Mouse (Mus musculus): ENCODE data around the gene Ltbp3. TPM values are rescaled to one million over a fixed set of nuclear protein-coding genes. Genes with fewer than 3 reads are reported as not detected.
A peak's percentile ranks its signal among the peaks of the same experiment; 100 is the strongest.

Ltbp3 gene
- polyA plus RNA-seq, 1 experiment from 2014 or later: 1.4 TPM

DNA sequence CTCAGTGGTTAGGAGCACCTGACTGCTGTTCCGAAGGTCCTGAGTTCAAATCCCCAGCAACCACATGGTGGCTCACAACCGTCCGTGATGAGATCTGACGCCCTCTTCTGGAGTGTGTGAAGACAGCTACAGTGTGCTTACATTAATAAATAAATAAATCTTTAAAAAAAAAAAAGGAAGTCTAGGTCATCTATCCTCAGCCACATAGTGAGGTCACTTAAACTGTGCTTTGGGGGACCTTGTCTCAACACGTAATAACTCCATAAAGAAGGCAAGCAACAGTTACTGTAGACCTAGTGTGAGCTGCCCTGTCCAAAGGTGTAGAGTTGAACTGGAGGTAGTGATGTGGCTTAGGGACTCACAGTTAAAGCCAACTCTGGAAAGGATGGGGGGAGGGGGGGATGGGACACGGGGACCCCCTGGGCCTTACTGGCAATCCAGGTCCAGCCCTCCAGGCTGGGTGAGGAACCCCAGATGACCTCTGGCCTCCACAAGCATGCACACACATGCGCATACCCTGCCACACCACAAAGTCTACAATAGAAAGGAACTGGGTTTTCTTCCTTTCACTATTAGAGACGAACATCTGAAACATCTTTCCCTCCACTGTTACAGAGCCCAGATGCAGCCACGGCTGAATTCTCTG is 36.8 kb downstream of the Ltbp3 start:
- no peak for TF ChIP-seq CTCF (IDR thresholded peaks at IDR 0.05; ENCODE audit: low read depth)
- TF ChIP-seq EP300 (IDR thresholded peaks at IDR 0.05; ENCODE audit: low read depth): no peak
- Histone ChIP-seq H3K4me1 (ENCODE audit: insufficient read depth) (no peaks in the 10 kb centered on the region), H3K4me3 (ENCODE audit: low read depth, low read length) (no peak overlapping the region), H3K36me3 (replicated peaks; ENCODE audit: insufficient read depth, low read length) (no peaks in the 10 kb centered on the region), H3K27ac (ENCODE audit: low read depth) (no peak overlapping the region), H3K9ac (replicated peaks) (no peak overlapping the region), H3K4me2 (ENCODE audit: low read depth, low read length) (no peak overlapping the region), H3K9me3 (ENCODE audit: low read length) (no peaks in the 10 kb centered on the region), H3K27me3 (ENCODE audit: insufficient read depth, low read length) (no peaks in the 10 kb centered on the region)
- DNase-seq: no peak
- 61% methylated on average over 9 of the region's 9 CpGs for WGBS (ENCODE audit: insufficient replicate concordance)
- no peak for ATAC-seq

DNA sequence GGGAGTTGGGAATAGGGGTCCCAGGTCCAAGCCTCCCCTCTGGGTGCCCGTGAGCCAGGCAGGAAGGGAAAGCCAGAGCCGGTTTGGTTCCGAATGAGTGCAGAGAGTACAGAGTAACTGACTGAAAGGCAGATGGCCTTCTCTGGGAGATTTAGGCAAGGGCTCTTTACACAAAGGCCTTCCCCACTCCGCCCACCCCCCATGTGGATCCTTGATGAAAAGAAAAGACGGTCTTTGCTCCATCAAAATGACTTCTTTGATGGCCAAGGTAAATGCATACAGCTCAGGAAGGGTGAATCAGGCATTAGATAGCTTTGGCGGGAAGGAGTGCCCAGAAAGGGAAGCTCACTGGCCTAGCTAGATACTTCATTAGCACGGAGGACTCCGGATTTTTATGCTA is 37.6 kb downstream of the Ltbp3 start:
- no peak overlapping the region for H3K9ac ChIP-seq (replicated peaks)
- DNase-seq: no peak
- H3K27ac ChIP-seq (ENCODE audit: low read depth): no peak overlapping the region
- H3K9me3 ChIP-seq (ENCODE audit: low read length): no peaks in the 10 kb centered on the region
- no peaks in the 10 kb centered on the region for H3K4me1 ChIP-seq (ENCODE audit: insufficient read depth)
- H3K4me2 ChIP-seq (ENCODE audit: low read depth, low read length): no peak overlapping the region
- H3K27me3 ChIP-seq (ENCODE audit: insufficient read depth, low read length): no peaks in the 10 kb centered on the region
- TF ChIP-seq CTCF (IDR thresholded peaks at IDR 0.05; ENCODE audit: low read depth) (no peak), EP300 (IDR thresholded peaks at IDR 0.05; ENCODE audit: low read depth) (no peak)
- 76% methylated on average over 8 of the region's 8 CpGs for WGBS (ENCODE audit: insufficient replicate concordance)
- ATAC-seq: no peak
- H3K4me3 ChIP-seq (ENCODE audit: low read depth, low read length): no peak overlapping the region
- no peaks in the 10 kb centered on the region for H3K36me3 ChIP-seq (replicated peaks; ENCODE audit: insufficient read depth, low read length)

DNA sequence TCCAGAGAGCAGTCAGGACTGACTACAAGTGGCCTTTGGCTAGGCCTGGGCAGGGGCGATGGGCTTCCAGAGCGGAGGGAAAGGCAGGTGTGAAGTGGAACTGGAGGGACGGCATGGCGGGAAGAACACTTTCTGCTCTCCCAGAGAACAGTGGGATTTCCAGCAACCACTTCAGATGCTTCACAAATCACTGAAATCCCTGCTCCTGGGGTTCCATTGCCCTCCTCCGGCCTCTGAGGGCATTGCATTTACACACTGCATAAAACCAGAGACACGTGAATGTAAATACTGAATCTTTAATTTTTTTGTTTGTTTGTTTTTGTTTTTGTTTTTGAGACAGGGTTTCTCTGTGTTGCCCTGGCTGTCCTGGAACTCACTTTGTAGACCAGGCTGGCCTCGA is 39.5 kb downstream of the Ltbp3 start:
- TF ChIP-seq CTCF (IDR thresholded peaks at IDR 0.05; ENCODE audit: low read depth) (peak; percentile 62), EP300 (IDR thresholded peaks at IDR 0.05; ENCODE audit: low read depth) (no peak)
- Histone ChIP-seq H3K4me3 (ENCODE audit: low read depth, low read length) (no peak overlapping the region), H3K4me1 (ENCODE audit: insufficient read depth) (no peaks in the 10 kb centered on the region), H3K9me3 (ENCODE audit: low read length) (no peaks in the 10 kb centered on the region), H3K9ac (replicated peaks) (no peak overlapping the region), H3K27me3 (ENCODE audit: insufficient read depth, low read length) (no peaks in the 10 kb centered on the region), H3K27ac (ENCODE audit: low read depth) (no peak overlapping the region), H3K4me2 (ENCODE audit: low read depth, low read length) (no peak overlapping the region), H3K36me3 (replicated peaks; ENCODE audit: insufficient read depth, low read length) (no peaks in the 10 kb centered on the region)
- no peak for DNase-seq
- ATAC-seq: no peak
- WGBS (ENCODE audit: insufficient replicate concordance): 72% methylated on average over 7 of the region's 7 CpGs

DNA sequence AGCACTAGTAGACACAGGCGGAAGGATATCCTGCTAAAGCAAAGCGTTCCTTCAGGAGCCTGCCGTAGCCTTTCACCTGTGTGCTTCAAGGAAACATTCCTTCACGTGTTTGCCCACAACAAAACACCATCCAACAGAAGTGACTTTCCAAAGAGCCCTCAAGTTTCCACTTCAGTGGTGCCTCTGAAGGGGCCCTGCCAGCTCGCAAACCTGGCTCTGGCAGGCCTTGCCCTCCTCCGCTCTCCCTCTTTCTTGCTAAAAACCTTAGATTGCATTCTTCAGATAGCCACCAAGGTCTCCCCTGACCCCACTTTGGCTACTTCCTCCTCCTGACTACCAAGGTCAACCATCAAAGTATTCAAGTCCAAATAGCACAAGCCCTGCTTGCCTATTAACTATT is 40.8 kb downstream of the Ltbp3 start:
- Histone ChIP-seq H3K9ac (replicated peaks) (no peak overlapping the region), H3K4me1 (ENCODE audit: insufficient read depth) (no peaks in the 10 kb centered on the region), H3K4me2 (ENCODE audit: low read depth, low read length) (no peak overlapping the region), H3K36me3 (replicated peaks; ENCODE audit: insufficient read depth, low read length) (no peaks in the 10 kb centered on the region), H3K9me3 (ENCODE audit: low read length) (no peaks in the 10 kb centered on the region), H3K4me3 (ENCODE audit: low read depth, low read length) (no peak overlapping the region), H3K27me3 (ENCODE audit: insufficient read depth, low read length) (no peaks in the 10 kb centered on the region), H3K27ac (ENCODE audit: low read depth) (no peak overlapping the region)
- WGBS (ENCODE audit: insufficient replicate concordance): 87% methylated on average over 6 of the region's 6 CpGs
- DNase-seq: no peak
- ATAC-seq: no peak
- no peak for TF ChIP-seq EP300 (IDR thresholded peaks at IDR 0.05; ENCODE audit: low read depth)
- no peak for TF ChIP-seq CTCF (IDR thresholded peaks at IDR 0.05; ENCODE audit: low read depth)

DNA sequence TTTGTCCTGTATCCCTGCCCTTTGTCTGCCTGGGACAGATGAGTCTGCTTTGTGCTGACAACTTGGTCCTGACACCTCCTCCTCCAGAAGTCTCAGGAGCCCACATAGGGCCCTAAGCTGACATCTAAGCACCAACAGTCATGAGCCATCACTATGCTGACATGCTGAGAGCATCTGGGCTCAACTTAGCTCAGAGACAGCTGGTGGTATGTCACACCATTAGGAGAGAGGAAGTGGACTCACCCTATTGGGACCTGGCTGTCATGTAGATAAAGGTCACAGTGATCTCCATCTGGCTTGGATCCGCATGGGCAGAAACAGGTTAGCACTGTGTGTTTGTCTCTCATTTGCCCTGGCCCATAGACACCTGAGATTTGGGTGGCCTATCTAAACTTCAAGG is 41.4 kb downstream of the Ltbp3 start:
- no peak for ATAC-seq
- H3K4me3 ChIP-seq (ENCODE audit: low read depth, low read length): no peak overlapping the region
- no peak overlapping the region for H3K27ac ChIP-seq (ENCODE audit: low read depth)
- WGBS (ENCODE audit: insufficient replicate concordance): 56% methylated on average over 1 of the region's 1 CpGs
- no peak overlapping the region for H3K4me2 ChIP-seq (ENCODE audit: low read depth, low read length)
- no peak overlapping the region for H3K9ac ChIP-seq (replicated peaks)
- DNase-seq: no peak
- no peaks in the 10 kb centered on the region for H3K36me3 ChIP-seq (replicated peaks; ENCODE audit: insufficient read depth, low read length)
- H3K9me3 ChIP-seq (ENCODE audit: low read length): no peaks in the 10 kb centered on the region
- H3K27me3 ChIP-seq (ENCODE audit: insufficient read depth, low read length): no peaks in the 10 kb centered on the region
- TF ChIP-seq EP300 (IDR thresholded peaks at IDR 0.05; ENCODE audit: low read depth) (no peak), CTCF (IDR thresholded peaks at IDR 0.05; ENCODE audit: low read depth) (no peak)
- H3K4me1 ChIP-seq (ENCODE audit: insufficient read depth): no peaks in the 10 kb centered on the region

DNA sequence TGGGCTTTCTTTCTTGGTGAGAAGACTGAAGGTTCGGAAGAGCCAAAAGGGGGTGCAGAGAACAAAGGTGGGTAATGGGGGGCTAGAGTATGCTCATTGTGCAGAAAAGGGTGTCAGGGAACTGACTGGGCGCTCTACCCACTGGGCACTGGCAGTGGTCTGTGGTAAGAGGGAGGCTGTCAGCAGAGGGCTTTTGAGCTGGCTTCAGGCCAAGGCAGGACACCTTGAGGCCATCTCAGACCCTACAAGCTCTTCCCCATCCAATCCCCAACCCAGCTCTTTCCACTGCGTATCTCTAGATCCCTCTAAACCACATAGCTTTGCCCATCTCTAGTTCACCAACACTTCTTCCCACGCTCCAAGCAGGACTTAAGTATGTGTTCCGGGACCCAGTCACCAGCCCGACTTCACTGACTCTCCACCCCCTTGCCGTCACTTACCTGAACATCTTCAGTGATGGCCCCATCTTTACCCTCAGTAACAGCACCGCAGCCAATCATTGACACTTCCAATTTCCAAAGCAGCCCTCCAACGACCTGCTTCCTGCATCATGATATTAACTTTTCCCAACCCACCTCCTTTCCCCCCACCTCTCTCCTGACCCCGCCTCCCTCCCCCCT is 44.4 kb downstream of the Ltbp3 start:
- TF ChIP-seq EP300 (IDR thresholded peaks at IDR 0.05; ENCODE audit: low read depth): no peak
- TF ChIP-seq CTCF (IDR thresholded peaks at IDR 0.05; ENCODE audit: low read depth): no peak
- Histone ChIP-seq H3K36me3 (replicated peaks; ENCODE audit: insufficient read depth, low read length) (no peaks in the 10 kb centered on the region), H3K27ac (ENCODE audit: low read depth) (no peak overlapping the region), H3K4me3 (ENCODE audit: low read depth, low read length) (no peak overlapping the region), H3K9ac (replicated peaks) (no peak overlapping the region), H3K4me2 (ENCODE audit: low read depth, low read length) (no peak overlapping the region), H3K4me1 (ENCODE audit: insufficient read depth) (no peaks in the 10 kb centered on the region), H3K27me3 (ENCODE audit: insufficient read depth, low read length) (no peaks in the 10 kb centered on the region), H3K9me3 (ENCODE audit: low read length) (no peaks in the 10 kb centered on the region)
- DNase-seq (no peak), ATAC-seq (no peak)
- WGBS (ENCODE audit: insufficient replicate concordance): 68% methylated on average over 10 of the region's 10 CpGs

Measured in liver, postnatal 0 days (tissue).